Mouse (Mus musculus): ENCODE data around the gene Capg.
"Not testable (repeated sequence)": the region's sequence is repeated elsewhere in the genome, so short reads cannot be mapped to it uniquely, and the experiment has no call there.

The Capg gene

DNA sequence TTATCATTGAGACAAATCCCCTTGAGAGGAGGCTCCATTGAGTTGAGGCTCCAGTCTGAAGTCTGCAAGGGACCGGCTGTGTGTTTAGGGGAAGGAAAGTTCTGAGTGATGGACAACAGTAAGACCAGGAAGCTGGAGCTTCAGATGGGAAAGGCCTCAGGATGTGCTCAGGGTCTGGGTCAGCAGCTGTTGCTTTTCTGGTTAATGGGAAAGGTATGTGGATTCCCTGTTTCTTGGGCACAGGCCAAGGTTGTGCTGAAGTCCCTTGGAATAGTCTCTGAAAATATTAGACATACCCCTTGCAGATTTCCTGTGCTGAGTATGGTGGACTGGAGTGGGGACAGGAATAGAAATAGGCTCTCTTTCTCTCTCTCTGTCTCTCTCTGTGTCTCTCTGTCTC, 10.6 kb upstream of the Capg start:
- not testable (repeated sequence) for DNase-seq

GRCm38 (mm10) chr6:72534035-72534809, 10.0 kb upstream of the Capg start:
- peak; percentile 77 to 79 for DNase-seq

GRCm38 (mm10) chr6:72535165-72535564, 9.0 kb upstream of the Capg start:
- DNase-seq, result peak; percentile 85 to 91

DNA sequence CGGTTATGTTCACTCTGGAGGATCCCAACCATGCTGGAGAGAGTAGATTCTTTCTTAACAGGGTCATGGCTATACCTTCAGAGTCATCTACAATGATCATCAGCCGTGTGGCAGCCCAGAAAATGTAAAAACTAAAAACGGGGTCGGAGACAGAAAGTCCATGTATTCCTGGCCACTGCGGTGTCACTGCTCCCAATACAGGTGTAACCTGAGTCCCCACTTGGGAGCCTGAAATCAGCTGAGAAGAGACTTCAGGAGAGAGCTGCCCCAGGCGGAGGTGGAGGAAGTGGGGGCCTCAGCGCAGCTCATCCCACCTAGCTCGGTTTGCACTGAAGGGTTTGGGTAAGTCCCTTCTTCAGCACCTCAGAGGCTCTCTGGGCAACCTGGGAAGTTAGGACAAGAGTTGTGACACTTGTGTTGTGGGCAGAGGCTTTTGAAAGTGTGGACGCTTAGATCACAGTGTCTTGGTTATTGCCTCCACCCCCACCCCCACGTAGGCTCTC, 6.1 kb upstream of the Capg start:
- DNase-seq, result no peak

DNA sequence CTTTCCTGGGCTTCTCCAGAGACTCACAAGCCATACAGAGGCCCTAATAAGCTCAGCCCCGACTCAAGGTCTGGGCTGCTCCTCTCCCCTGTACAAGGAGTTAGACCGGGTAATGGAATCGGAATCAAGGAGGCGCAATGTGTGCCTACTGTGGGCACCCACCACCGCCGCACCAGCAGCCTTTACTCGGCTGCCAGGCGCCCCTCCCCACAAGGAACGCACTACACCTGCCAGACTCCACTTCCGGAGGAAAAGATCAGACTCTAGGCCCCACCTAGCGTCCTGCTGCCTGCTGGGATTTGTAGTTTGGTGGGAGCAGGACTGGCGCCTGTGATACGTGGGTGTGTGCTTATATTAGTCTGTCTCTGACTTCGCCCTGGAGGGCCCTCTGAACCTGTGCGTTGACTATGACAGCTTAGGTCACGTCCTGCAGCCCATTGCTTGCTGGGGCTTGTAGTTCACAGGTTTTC, 5.6 kb upstream of the Capg start:
- peak; percentile 88 to 92 for DNase-seq

DNA sequence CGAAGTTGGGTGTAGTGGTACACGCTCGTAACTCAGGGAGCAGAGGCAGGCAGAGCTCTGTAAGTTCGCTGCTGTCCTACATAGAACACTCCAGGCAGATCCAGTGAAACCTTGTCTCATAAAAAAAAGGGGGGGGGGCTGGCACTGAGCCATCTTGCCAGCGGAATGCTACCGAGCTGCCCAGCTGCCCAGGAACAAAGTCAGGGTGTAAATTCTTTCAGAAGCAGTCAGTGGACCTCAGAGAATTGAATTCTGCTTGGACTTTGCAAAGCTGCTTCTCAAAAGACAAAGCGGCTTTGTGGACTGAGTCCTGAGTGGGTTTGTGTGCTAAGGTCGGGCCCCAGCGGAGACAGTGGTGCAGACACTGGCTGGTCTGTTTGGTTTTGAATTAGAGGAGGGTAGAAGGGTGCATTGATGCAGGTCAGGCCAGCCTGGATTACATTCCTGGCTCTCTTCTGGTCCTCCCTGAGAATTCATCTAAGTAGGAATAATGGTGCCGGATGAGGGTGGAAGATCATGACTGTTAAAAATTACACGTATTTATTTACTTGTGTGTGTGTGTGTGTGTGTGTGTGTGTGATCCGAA, 833 bp upstream of the Capg start:
- no peak for DNase-seq

- no peak for DNase-seq
These were observed 1.2 kb downstream of the Capg start for GRCm38 (mm10) chr6:72545377-72545776.

- DNase-seq, result no peak
These were observed 2.9 kb downstream of the Capg start for GRCm38 (mm10) chr6:72547121-72547520.

DNA sequence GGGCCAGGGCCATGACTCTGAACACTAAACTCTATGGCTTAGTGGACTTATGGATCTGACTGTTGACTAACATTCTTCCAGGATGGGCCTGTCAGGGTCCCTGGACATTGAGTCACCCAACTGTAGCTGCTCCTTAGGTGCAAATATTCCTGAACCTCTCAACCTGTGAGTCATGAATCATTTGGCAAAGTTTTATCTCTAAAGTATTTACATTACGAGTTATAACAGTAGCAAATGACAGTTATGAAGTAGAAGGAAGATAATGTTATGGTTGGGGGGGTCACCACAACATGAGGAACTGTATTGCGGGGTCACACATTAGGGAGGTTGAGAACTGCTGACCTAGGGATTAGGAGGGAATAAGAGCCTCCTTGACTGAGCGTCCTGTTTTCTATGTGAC, 3.7 kb downstream of the Capg start:
- no peak for DNase-seq

DNA sequence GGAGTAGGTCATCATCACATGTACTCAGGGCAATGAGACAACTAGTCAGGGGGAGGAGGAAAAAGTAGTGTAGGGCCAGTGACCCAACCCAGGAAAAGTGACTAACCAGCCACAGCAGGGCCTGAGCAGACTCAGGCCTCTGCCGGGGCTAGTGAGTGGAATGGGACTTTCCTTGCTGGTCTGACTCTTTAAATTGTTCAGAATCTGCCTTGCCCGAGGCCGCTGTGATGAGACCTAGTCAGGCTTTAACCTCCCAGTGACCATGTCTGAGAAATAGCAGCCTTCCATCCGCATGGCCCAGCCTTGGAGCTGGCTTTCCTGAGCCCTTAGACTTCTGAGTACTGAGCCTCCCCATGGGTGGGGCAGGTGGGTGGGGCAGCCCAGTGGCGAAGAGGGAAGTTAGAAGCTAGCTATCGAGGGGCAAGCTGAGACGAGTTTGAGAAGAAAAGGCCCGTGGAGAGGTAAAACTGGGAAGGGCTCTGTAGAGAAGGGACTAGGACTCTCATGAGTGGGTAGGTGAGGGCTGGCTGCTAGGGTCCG, 4.9 kb downstream of the Capg start:
- DNase-seq, result peak; percentile 56 to 65

- no peak for DNase-seq
These were observed 5.8 kb downstream of the Capg start for GRCm38 (mm10) chr6:72550025-72550424.

GRCm38 (mm10) chr6:72550503-72551100, 6.4 kb downstream of the Capg start:
- DNase-seq, result no peak

- peak; percentile 77 to 88 for DNase-seq
These were observed 8.2 kb downstream of the Capg start for GRCm38 (mm10) chr6:72552171-72553078.

DNA sequence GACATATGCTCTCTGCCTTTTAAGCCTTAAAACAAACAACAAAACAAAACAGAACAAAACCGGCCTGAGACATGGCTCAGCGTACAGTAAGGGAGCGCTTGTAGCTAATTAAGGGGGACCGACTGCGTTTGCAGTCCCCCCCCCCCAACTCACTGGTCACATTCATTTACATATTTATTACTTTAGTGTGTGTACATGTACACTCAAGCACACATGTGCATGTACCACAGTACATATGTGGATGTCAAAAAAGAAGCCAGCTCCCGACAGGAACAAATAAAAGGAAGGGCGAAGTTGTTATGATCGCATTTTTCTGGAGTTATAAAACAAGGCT, 8.9 kb downstream of the Capg start:
- no peak for DNase-seq

DNA sequence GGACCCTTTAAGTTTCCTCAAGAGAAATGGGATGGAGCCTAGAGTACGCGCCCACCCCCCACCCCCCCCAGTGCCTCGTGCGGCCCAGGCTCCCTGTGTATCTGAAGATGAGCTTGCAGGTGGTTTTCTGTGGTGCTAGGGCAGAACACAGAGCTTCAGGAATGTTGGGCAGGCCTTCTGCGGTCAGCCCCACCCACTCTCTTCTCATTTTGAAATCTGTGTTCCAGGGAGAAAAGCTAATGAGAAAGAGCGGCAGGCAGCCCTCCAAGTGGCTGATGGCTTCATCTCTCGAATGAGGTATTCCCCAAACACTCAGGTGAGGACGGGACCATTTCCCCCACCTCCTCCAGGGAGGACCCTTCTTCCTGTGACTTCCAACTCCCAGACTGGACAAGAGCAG, 16.6 kb downstream of the Capg start:
- no peak for DNase-seq

GRCm38 (mm10) chr6:72562486-72562885, 18.3 kb downstream of the Capg start:
- no peak for DNase-seq

DNA sequence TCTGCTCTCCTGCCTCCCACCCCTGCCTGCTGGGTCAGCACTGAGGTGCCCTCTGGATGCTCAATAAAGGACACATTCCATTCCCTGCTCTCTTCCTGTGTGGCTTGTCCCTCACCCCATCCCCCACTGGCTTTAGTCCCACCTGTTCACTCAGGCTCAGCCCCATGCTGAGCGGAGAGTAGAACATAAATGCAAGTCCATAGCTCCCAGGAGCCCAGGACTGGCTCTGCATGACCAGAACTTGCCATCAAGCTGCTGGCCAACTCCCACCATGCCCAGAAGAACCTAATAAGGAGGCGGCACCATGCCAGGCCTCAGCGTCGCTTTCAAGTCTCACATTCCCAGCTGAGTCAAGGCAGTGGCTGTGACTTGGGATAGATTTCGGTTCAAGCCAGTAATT, 18.7 kb downstream of the Capg start:
- no peak for DNase-seq

DNA sequence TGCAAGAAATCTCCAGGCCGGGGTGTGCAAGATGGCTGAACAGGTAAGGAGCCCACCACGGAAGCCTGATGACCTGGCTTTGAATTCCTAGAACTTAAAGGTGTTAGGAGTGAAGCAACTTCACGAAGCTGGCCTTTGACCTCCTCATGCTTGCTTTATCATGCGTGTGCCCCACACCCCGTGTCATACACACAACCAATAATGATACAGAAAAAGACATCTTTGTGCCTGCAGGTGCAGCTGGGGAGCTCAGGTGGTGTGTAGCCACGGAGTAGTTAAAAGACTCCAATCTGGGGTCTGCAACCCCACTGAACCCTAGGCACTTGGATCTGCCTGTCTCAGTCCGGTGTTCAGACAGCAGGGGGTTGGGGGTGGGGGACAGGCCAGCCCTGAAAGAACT, 21.3 kb downstream of the Capg start:
- DNase-seq, result no peak

DNA sequence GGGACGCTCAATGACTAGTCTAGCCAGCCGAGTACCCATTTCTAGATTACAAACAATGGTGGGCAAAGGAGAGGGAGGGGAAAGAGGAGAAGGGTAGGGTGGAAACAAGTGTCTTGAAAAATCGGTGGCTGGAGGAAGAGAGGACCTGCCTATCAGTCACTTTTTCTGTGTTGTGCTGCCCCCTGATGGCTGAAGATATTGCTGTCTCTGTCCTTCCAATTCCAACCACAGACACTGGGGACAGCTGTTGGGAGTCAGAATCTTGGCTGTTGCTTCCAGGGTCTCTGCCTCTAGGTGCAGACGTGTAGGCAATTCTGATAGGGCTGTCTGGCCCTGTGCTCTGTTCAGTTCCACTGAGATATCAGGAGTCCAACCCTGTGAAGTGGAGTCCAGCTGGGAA, 21.9 kb downstream of the Capg start:
- peak; percentile 80 to 91 for DNase-seq

DNA sequence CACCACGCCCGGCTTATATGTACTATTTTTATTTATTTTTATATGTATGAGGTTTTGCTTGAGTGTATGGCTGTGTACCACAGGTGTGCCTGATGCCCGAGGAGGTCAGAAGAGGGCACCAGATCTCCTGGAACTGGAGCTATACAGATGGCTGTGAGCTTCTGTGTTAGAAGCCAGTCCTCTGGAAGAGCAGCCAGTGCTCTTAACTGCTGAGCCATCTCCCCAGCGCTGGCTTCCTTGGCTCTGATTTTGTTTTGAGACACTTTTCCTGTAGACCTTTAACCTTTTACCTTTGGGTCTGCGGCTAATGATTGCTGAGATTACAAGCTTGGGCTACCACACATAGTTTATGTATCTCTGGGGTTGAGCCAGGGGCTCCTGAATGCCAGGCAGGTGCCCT, 23.3 kb downstream of the Capg start:
- DNase-seq, result no peak

DNA sequence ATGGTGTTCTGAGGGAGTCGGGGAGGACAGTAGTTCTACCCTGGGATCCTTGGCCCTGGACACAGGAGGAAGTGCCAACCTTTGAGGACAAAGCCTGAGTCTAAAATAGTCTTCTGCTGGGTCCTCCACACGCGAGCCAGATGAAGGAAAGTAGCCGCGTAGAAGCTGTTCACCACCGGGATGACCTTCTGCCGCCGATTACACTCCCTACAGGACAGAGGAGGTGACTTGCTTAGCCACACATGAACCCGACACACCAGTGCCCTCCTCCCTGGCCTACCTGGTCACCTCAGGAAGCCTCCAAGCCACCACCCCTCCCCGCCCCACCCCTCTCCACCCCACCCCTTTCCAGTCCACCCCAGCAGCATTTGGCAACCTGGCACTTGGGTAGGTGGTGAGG, 24.5 kb downstream of the Capg start:
- DNase-seq, result no peak

GRCm38 (mm10) chr6:72570644-72571397, 26.6 kb downstream of the Capg start:
- no peak for DNase-seq

Data from lung, postnatal 4 days (tissue).